8 mouse cellular contexts compared by ENCODE assay signal in genomic region chr5:124440094-124440701, GRCm38 (mm10). TPM values are rescaled to one million over a fixed set of nuclear protein-coding genes. Genes with fewer than 3 reads are reported as not detected.
DNase-seq lines count a peak whose midpoint lies in the region; ATAC-seq and TF ChIP-seq lines count a peak whose summit lies in the region.

No protein-coding gene starts in this region.

- H3K4me2 ChIP-seq in heart, embryonic 11.5 days = peak overlapping the region; percentile 93
- H3K4me2 ChIP-seq in hindbrain, embryonic 14.5 days (replicated peaks) = peak overlapping the region; percentile 100
- peak overlapping the region; percentile 94 for H3K4me2 ChIP-seq in lung, embryonic 14.5 days

- peak overlapping the region; percentile 81 for H3K9ac ChIP-seq in heart, embryonic 11.5 days (ENCODE audit: low read depth, low read length)
- peak overlapping the region; percentile 61 for H3K9ac ChIP-seq in hindbrain, embryonic 14.5 days
- H3K9ac ChIP-seq in lung, embryonic 14.5 days = peak overlapping the region; percentile 76

- no peaks in the 10 kb centered on the region for H3K27me3 ChIP-seq in heart, embryonic 11.5 days (ENCODE audit: control insufficient read depth, insufficient read depth, low read length)
- no peaks in the 10 kb centered on the region for H3K27me3 ChIP-seq in hindbrain, embryonic 14.5 days (ENCODE audit: control insufficient read depth, insufficient read depth, low read length)
- no peaks in the 10 kb centered on the region for H3K27me3 ChIP-seq in lung, embryonic 14.5 days (ENCODE audit: insufficient read depth, low read length)

- peak; percentile 67 for TF ChIP-seq CTCF in lung, embryonic 14.5 days (IDR thresholded peaks at IDR 0.05; ENCODE audit: low read depth)

- no peaks in the 10 kb centered on the region for H3K9me3 ChIP-seq in heart, embryonic 11.5 days (replicated peaks; ENCODE audit: control insufficient read depth, low read length)
- H3K9me3 ChIP-seq in hindbrain, embryonic 14.5 days (ENCODE audit: control insufficient read depth, low read length) = no peaks in the 10 kb centered on the region
- no peaks in the 10 kb centered on the region for H3K9me3 ChIP-seq in lung, embryonic 14.5 days (ENCODE audit: low read depth, low read length)

- peak overlapping the region; percentile 67 for H3K4me3 ChIP-seq in heart, embryonic 11.5 days (ENCODE audit: low read depth, low read length)
- peak overlapping the region; percentile 67 for H3K4me3 ChIP-seq in hindbrain, embryonic 14.5 days (replicated peaks; ENCODE audit: low read length)
- H3K4me3 ChIP-seq in lung, embryonic 14.5 days (ENCODE audit: low read depth, low read length) = peak overlapping the region; percentile 70

- WGBS in heart, embryonic 11.5 days (ENCODE audit: insufficient replicate concordance) = 1% methylated on average over 30 of the region's 30 CpGs
- under 1% methylated on average over 30 of the region's 30 CpGs for WGBS in hindbrain, embryonic 14.5 days
- WGBS in lung, embryonic 14.5 days = under 1% methylated on average over 30 of the region's 30 CpGs

- DNase-seq in heart, adult 8-10 months (ENCODE audit: low spot score) = no peak
- peak; percentile 63 for DNase-seq in ES-CJ7 (ENCODE audit: low read depth, low spot score)
- peak; percentile 52 for DNase-seq in hindbrain, embryonic 14.5 days (ENCODE audit: low spot score)
- DNase-seq in lung, embryonic 14.5 days = peak; percentile 80
- no peak for DNase-seq in adrenal gland, postnatal 25 days

- ATAC-seq in heart, embryonic 11.5 days (replicated peaks; ENCODE audit: insufficient number of reproducible peaks, low FRiP score, low TSS enrichment) = peak; percentile 52
- peak; percentile 54 for ATAC-seq in erythroblast, adult 5-6 weeks (replicated peaks; ENCODE audit: low FRiP score, poor library complexity, severe bottlenecking)
- peak; percentile 49 for ATAC-seq in hindbrain, embryonic 14.5 days (ENCODE audit: low FRiP score)
- peak; percentile 77 for ATAC-seq in lung, embryonic 14.5 days (ENCODE audit: insufficient read depth)
- peak; percentile 37; the same call in 1 of the 2 replicates for ATAC-seq in neutrophil, adult 5-6 weeks (ENCODE audit: extremely low read depth, insufficient number of reproducible peaks, low FRiP score, poor library complexity, severe bottlenecking)

- H3K36me3 ChIP-seq in heart, embryonic 11.5 days (ENCODE audit: control insufficient read depth, insufficient read depth, low read length) = no peaks in the 10 kb centered on the region
- H3K36me3 ChIP-seq in hindbrain, embryonic 14.5 days (replicated peaks; ENCODE audit: control insufficient read depth, insufficient read depth) = no peaks in the 10 kb centered on the region
- no peaks in the 10 kb centered on the region for H3K36me3 ChIP-seq in lung, embryonic 14.5 days (ENCODE audit: insufficient read depth)

- peak overlapping the region; percentile 93 for H3K27ac ChIP-seq in heart, embryonic 11.5 days (ENCODE audit: low read depth, low read length)
- H3K27ac ChIP-seq in hindbrain, embryonic 14.5 days = peak overlapping the region; percentile 60
- H3K27ac ChIP-seq in lung, embryonic 14.5 days (ENCODE audit: low read depth) = peak overlapping the region; percentile 88

- H3K4me1 ChIP-seq in heart, embryonic 11.5 days (ENCODE audit: control insufficient read depth, insufficient read depth, low read length) = no peaks in the 10 kb centered on the region; the same call in 1 of the 2 replicates
- H3K4me1 ChIP-seq in hindbrain, embryonic 14.5 days (replicated peaks; ENCODE audit: control insufficient read depth, insufficient read depth, low read length) = peaks cover 16% of the 10 kb centered on the region
- no peaks in the 10 kb centered on the region for H3K4me1 ChIP-seq in lung, embryonic 14.5 days (ENCODE audit: insufficient read depth)

RNA-seq across cellular contexts. Expression of gene Kmt5a, which starts 0.5 kb away (rescaled TPM):
- 89.5 and 93.9 TPM in 2 replicates for polyA plus RNA-seq in heart, embryonic 11.5 days (2014; fragmentation: Nextera tagmentation; extraction: Ambion mirVana)
- 100 to 1,000 TPM; 197 to 262 (median 216) TPM for total RNA-seq in heart, adult 8-10 months (2022)
- 89.3 and 92.4 TPM in 2 replicates for total RNA-seq in erythroblast, adult 5-6 weeks (2015; ENCODE audit: low replicate concordance)
- 105 and 107 TPM in 2 replicates for total RNA-seq in erythroblast, adult 5-6 weeks (2017; ENCODE audit: low replicate concordance)
- 23.1 and 23.2 TPM in 2 replicates for polyA plus RNA-seq in hindbrain, embryonic 14.5 days (2014; fragmentation: Nextera tagmentation; extraction: Ambion mirVana)
- 87.7 and 97.5 TPM in 2 replicates for polyA plus RNA-seq in lung, embryonic 14.5 days (2014; fragmentation: Nextera tagmentation; extraction: Ambion mirVana)
- total RNA-seq in neutrophil, adult 5-6 weeks (2017) = 58.0 and 70.0 TPM in 2 replicates
- 216 and 296 TPM in 2 replicates for total RNA-seq in adrenal gland, postnatal 25 days (2021)

RNA-seq across cellular contexts. Expression of gene Sbno1, which starts 14.4 kb away (rescaled TPM):
- polyA plus RNA-seq in heart, embryonic 11.5 days (2014; fragmentation: Nextera tagmentation; extraction: Ambion mirVana) = 59.9 and 81.6 TPM in 2 replicates
- total RNA-seq in heart, adult 8-10 months (2022) = 10 to 100 TPM; 63.2 to 73.4 (median 65.6) TPM
- total RNA-seq in erythroblast, adult 5-6 weeks (2015; ENCODE audit: low replicate concordance) = 23.4 and 29.4 TPM in 2 replicates
- 30.7 and 71.1 TPM in 2 replicates for total RNA-seq in erythroblast, adult 5-6 weeks (2017; ENCODE audit: low replicate concordance)
- polyA plus RNA-seq in hindbrain, embryonic 14.5 days (2014; fragmentation: Nextera tagmentation; extraction: Ambion mirVana) = 87.6 and 89.3 TPM in 2 replicates
- 85.6 and 88.6 TPM in 2 replicates for polyA plus RNA-seq in lung, embryonic 14.5 days (2014; fragmentation: Nextera tagmentation; extraction: Ambion mirVana)
- total RNA-seq in neutrophil, adult 5-6 weeks (2017) = 306 and 307 TPM in 2 replicates
- 91.4 and 104 TPM in 2 replicates for total RNA-seq in adrenal gland, postnatal 25 days (2021)

RNA-seq across cellular contexts. Expression of gene Rilpl2, which starts 38.0 kb away (rescaled TPM):
- polyA plus RNA-seq in heart, embryonic 11.5 days (2014; fragmentation: Nextera tagmentation; extraction: Ambion mirVana) = 15.5 and 16.3 TPM in 2 replicates
- total RNA-seq in heart, adult 8-10 months (2022) = 1 to 10 TPM; 7.0 to 7.8 (median 7.4) TPM
- 9.4 and 19.0 TPM in 2 replicates for total RNA-seq in erythroblast, adult 5-6 weeks (2015; ENCODE audit: low replicate concordance)
- 13.1 and 13.4 TPM in 2 replicates for total RNA-seq in erythroblast, adult 5-6 weeks (2017; ENCODE audit: low replicate concordance)
- 28.5 and 29.7 TPM in 2 replicates for polyA plus RNA-seq in hindbrain, embryonic 14.5 days (2014; fragmentation: Nextera tagmentation; extraction: Ambion mirVana)
- 28.7 and 29.2 TPM in 2 replicates for polyA plus RNA-seq in lung, embryonic 14.5 days (2014; fragmentation: Nextera tagmentation; extraction: Ambion mirVana)
- 40.5 and 44.6 TPM in 2 replicates for total RNA-seq in neutrophil, adult 5-6 weeks (2017)
- total RNA-seq in adrenal gland, postnatal 25 days (2021) = 27.0 TPM in 2 replicates

RNA-seq across cellular contexts. Expression of gene Snrnp35, which starts 42.7 kb away (rescaled TPM):
- polyA plus RNA-seq in heart, embryonic 11.5 days (2014; fragmentation: Nextera tagmentation; extraction: Ambion mirVana) = 12.4 and 12.8 TPM in 2 replicates
- total RNA-seq in heart, adult 8-10 months (2022) = 10 to 100 TPM; 12.9 to 19.0 (median 14.6) TPM
- 3.8 TPM in 1 of 2 replicates, not detected in the other for total RNA-seq in erythroblast, adult 5-6 weeks (2015; ENCODE audit: low replicate concordance)
- total RNA-seq in erythroblast, adult 5-6 weeks (2017; ENCODE audit: low replicate concordance) = 6.0 and 6.8 TPM in 2 replicates
- polyA plus RNA-seq in hindbrain, embryonic 14.5 days (2014; fragmentation: Nextera tagmentation; extraction: Ambion mirVana) = 8.5 and 9.0 TPM in 2 replicates
- polyA plus RNA-seq in lung, embryonic 14.5 days (2014; fragmentation: Nextera tagmentation; extraction: Ambion mirVana) = 10.7 and 10.8 TPM in 2 replicates
- total RNA-seq in neutrophil, adult 5-6 weeks (2017) = 4.7 and 9.3 TPM in 2 replicates
- 20.7 TPM in 2 replicates for total RNA-seq in adrenal gland, postnatal 25 days (2021)

Comparison
In these comparisons a context has a peak if more than half of its experiments do, and no peak if none do; other contexts are left out.
1. DNase-seq: peak in ES-CJ7 (single experiment), hindbrain, embryonic 14.5 days (single experiment) and lung, embryonic 14.5 days (single experiment); none in heart, adult 8-10 months (single experiment) and adrenal gland, postnatal 25 days (single experiment).
2. Peak in every context shown above with its lines, with median percentiles within 50 percentile points of each other: ATAC-seq, H3K27ac ChIP-seq, H3K4me2 ChIP-seq, H3K4me3 ChIP-seq and H3K9ac ChIP-seq.